Mouse (Mus musculus): Measurements from ENCODE around the gene Tecr. TPM values are rescaled to one million over a fixed set of nuclear protein-coding genes. Genes with fewer than 3 reads are reported as not detected.

Tecr gene
- total RNA-seq (2021) = 100 to 1,000 TPM; 431 to 564 TPM
- long read RNA-seq, experiment 1, transcript Tecr-203 (12 exons, 1,120 nt) = minor isoform, 17 of 922 reads
- long read RNA-seq, experiment 1, transcript Tecr-201 (13 exons, 1,158 nt) = major isoform, 103 of 922 reads
- long read RNA-seq, experiment 1, partial matches to known transcripts = 678 of 922 reads
- long read RNA-seq, experiment 1, other reads (novel, unspliced or antisense) = 116 of 922 reads
- long read RNA-seq, experiment 2, transcript Tecr-203 (12 exons, 1,120 nt) = minor isoform, 33 of 774 reads
- long read RNA-seq, experiment 2, transcript Tecr-201 (13 exons, 1,158 nt) = major isoform, 151 of 774 reads
- long read RNA-seq, experiment 2, transcript Tecr-205 (8 exons, 878 nt) = minor isoform, 7 of 774 reads
- long read RNA-seq, experiment 2, partial matches to known transcripts = 485 of 774 reads
- long read RNA-seq, experiment 2, other reads (novel, unspliced or antisense) = 95 of 774 reads

DNA sequence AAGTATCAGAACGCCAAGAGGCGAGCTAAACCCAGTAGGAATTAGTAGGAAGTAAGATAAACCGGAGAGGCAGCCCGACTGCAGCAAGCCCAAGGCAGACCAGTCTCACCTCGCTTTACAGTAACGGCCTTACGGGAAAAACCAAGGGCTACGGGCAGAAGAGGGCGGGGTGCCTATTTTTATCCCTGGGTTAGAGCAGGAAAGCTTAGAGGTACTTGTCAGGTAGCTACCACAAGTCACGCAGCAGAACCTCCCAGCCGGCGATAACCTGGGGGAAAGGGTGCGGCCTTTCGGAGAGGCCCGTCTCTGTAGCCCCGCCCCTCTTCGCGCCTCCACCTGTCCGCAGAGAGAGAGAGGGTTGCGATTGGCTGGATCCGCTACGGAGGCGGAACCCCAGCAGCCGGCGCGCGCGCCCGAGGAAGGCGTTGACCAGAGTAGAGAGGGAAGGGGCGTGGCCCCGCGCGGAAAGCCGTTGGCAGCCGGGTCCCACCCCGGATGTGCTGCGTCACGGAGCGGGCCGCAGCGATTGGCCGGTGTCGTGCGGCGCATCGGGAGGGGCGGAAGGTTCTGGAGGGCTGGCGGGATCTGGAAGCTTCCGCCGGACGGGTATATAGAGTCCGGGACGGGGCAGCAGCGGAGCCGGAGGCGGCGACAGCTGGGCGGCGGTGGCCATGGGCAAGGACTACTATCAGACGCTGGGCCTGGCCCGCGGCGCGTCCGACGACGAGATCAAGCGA is at the start of gene Tecr, which contains the start of gene Dnajb1:
Gene Tecr, minus strand, starts transcription at position 311 of the 737 bp plus-strand sequence.
Gene Dnajb1, plus strand, starts transcription at position 533 of the 737 bp plus-strand sequence.
- DNase-seq = peak; percentile 99
- intact Hi-C loops (cut with DNase I) = loop anchor here (5.0 kb wide), 1 partner anchor 41 kb away; the partner anchor contains the start of gene Ndufb7

DNA sequence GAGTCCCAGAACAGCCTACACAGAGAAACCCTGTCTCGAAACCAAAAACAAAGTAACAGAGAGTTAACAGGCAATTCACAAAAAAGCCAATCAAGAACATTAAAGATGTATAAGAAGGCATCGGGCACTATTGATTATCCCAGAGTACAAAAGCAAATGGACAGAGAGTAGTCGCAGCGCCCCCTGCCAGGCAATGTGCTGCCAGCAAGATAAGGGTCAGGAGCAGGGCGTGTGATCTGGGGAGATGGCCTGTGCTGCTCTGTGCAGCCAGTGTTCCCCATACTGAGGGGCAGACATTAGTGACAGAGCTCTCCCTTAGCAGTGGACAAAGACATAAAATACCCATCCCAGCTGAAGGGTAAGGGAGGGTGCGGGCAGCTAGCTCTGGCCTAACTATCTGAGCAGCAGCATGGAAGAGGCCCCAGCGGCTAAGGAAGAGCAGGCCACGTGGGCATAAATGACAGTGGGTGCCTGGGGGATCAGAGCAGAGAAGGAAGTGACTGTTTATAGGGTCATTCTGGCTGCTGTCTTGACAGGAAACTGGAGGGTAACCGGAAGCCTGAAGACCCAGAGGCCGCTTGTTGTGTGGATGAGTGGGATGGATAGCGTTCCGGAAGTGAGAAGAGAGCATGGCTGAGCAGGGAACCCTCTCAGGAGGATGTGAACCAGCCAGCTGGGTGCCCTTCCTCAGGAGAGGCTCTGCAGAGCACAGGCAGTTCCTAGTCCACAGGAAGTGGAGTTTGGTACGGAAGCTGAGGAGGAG is 48.9 kb upstream of the Tecr start:
- intact Hi-C loops (cut with DNase I) = no loop called here
- DNase-seq = peak in 1 of 2 experiments; percentile 13

DNA sequence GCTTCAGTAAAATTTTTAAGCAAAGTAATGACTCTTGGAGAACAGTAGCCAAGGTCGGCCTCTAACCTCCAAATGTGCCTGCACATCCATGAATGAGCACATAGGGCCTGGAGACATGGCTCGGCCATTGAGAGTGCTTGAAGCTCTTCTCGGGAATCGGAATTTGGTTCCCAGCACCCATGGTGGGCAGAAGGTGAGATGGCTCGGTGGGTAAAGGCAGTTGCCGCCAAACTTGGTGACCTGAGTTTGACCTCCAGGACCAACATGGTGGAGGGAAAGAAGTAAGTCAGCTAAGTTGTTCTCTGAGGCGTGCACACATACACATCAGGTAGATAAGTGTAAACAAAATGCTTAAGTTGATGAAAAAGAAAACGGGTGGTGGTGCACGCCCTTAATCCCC is 48.3 kb upstream of the Tecr start:
- intact Hi-C loops (cut with DNase I) = no loop called here
- DNase-seq = no peak

DNA sequence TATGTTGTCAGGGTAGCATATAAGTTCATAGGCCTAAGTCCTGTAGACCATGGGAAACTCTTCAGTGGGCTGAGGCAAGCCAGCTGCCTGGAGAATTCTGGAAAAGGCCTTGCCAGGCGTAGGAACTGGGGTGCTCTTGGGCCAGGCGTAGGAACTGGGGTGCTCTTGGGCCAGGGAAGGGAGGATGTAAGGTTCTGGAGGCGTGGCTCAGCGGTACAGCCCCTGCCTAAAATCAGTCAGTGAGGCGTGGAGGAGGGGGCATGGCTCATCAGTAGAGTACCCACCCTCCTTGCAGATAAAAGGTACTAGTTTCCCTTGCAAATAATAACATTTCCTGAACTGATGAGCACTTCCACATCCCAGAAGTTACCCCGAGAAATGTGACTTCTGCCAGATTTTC is 47.0 kb upstream of the Tecr start:
- intact Hi-C loops (cut with DNase I) = no loop called here
- no peak for DNase-seq

DNA sequence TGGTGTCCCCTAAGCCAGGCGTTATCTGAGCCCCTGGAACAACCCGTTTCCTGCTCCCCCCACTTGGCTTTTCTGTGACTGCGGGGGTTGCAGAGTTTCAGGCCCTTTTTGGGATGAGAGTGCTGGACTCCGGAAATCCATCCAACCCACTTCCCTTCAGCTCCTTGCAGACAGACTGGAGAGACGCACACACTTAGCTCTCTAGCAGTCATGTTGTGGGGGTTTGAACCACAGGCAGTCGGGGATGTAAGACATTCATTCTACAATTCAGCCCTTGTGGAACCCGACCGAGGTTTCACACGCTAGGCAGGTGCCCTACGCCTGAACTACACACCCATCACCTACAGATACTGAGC is 45.9 kb upstream of the Tecr start:
- intact Hi-C loops (cut with DNase I) = no loop called here
- DNase-seq = no peak

DNA sequence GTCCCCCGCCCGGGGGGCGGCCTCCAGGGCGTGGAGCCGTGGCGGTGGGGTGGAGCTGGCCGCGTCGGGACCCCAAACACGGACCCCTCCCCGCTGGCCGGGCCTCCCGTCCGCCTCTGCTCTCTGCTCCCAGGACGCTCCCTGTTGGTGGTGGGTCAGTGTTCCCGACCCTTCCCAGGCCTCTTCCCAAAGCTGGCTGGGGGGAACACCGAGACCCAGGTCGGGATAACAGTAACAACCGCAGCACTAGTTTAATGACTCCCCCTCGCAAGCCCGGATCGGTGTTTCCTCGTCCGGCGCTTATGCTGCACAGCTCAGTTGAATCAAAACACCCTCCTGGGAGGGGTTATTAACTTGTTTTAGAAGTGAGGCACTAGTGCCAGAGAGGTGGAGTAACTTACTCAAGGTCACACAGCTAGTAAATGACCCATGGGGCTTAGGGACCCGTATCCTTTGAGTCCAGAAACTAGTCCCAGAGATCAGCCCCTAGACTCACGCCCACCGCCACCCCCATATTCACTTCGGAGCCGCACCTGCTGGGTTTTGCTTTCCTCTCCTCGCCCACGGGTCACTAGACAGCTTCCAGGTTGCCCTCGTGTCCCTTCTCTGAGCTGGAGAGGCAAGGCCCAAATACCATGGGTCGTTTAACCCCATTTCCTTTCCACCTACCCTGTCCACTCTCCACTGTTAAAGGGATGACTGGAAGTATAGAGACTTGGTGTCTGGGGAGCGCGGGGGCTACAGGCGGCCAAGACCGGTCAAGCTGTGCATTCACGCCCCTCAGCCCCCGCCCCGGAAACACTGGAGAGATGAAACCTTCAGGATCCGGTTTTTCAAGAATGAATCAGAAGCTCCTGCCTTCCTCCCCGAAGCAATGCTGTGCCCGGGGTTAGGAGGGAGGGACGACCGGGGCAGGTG is 45.2 kb upstream of the Tecr start:
- intact Hi-C loops (cut with DNase I) = no loop called here
- DNase-seq = peak in 1 of 2 experiments; percentile 15

DNA sequence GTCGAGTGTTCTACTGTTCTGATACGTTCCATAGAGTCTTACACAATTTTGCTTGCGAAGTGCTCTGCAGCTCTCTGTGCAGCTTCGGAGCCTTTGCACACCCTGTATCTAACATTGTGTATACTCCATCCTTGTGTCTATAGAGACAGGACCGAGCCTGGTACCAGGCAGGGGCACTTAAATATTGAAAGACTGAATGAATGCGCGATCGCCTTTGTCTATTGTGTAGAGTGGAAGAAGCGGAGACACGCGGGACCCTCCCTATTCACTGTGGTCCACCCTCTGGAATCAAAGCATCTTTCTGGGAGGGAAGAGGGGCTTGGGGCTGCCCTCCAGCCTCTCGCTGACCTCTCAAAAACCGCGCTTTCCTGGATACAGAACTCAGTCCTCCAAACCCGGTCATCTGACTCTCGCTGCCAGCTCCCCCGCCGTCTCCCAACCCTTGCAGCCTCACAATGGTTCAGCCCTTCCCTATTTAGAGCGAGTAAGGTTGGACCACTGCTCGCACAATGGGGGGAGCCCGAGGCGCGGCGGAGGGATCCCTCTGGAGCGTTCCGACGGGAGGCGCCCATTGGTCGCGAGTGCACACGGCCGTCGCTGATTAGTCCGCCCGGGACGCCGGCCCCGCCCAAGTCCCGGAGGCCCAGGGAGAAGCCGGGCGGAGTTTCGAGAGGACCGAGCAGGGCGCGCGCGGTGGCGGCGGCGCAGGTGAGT is 44.4 kb upstream of the Tecr start, which contains the start of gene Gipc1:
Gene Gipc1, plus strand, starts transcription at position 648 of the 714 bp plus-strand sequence.
- intact Hi-C loops (cut with DNase I) = no loop called here
- DNase-seq = peak; percentile 86 to 95

DNA sequence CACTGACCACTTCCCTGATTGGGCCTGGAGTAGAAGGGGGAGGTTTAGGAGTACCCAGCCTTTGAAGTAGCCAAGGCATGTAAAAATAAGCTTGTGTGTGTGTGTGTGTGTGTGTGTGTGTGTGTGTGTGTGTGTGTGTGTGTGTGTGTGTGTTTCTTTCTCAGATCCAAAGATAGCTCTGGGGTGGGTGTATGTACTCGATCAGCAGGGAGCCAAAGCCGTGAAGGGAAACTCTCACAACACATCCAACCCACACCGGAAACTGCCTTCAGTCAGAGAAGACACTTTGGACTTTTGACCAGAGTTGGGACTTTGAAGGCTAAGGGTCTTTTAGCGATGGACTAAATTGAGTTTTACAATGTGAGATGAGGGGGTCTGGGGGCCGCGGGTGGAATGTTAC is 41.9 kb upstream of the Tecr start:
- intact Hi-C loops (cut with DNase I) = no loop called here
- DNase-seq = no peak

DNA sequence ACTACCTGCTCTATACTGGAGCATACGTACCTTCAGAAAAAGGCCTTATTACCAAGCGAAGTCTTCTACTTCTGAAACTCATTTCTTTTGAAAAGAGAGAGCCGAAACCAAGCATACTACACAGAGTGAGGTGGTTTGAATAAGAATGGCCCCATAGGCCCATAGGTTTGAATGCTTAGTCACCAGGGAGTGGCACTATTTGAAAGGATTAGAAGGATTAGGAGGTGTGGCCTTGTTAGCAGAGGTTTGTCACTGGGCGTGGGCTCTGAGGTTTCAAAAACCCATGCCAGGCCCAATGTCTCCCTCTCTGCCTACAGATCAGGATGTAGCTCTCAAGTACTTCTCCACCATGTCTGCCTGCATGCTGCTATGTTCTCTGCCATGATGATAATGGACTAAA is 40.3 kb upstream of the Tecr start:
- DNase-seq = no peak
- intact Hi-C loops (cut with DNase I) = no loop called here

DNA sequence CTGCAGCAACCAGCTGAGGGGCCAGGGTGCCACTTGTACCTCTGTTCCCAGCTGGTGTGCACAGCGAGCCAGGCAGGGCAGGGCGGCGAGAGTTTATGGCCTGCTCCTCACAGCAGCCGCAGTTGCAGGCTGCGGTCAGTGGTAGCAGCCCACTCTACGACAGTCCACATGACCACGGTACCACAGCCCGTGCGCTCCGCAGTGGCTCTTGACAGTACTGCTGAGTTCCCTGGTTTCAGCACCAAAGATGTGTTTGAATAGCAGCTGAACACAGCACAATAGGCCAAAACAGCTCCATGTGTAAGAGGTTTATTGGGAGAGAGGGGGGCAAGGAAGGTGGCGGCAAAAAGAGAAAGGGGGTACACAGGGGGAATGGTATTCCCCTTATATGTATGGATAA is 39.7 kb upstream of the Tecr start:
- no peak for DNase-seq
- intact Hi-C loops (cut with DNase I) = no loop called here

DNA sequence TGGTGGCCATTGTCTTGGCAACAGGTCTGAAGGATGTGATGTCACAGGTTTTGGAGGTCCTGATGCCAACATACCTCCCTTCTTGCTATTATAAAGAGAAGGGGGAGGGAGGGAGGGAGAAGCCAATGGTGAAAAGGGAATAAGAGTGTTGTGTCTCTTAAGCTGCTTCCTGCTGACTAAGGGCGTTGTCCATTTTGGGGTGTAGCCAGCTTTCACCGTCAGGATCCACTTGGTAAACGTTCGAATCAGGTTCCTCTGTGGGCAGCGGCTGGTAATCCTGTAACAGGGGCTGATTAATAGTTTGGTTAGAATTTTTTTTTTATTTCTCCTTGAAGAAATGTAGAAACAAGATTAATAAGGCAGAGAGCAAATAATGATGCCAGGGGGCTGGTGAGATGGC is 31.9 kb upstream of the Tecr start:
- intact Hi-C loops (cut with DNase I) = no loop called here
- no peak for DNase-seq

DNA sequence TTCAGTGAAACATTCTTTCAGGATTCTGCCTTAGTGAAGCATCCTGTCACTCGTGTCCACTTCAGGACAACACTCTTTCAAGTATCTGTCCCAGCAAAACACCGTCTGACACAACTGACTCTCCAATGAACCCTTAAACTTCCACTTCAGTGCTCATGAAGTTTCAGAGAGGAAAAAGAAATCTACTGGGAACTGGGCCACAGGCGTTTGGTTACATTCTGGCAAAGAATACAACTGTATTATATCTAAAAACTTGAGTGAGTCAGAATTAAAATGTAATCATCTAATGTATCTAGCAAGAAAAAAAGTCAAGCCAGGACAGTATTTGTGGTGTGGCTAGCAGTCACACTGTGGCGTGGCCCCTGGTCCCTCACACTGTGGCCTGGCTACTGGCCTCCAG is 31.1 kb upstream of the Tecr start:
- intact Hi-C loops (cut with DNase I) = no loop called here
- DNase-seq = no peak

DNA sequence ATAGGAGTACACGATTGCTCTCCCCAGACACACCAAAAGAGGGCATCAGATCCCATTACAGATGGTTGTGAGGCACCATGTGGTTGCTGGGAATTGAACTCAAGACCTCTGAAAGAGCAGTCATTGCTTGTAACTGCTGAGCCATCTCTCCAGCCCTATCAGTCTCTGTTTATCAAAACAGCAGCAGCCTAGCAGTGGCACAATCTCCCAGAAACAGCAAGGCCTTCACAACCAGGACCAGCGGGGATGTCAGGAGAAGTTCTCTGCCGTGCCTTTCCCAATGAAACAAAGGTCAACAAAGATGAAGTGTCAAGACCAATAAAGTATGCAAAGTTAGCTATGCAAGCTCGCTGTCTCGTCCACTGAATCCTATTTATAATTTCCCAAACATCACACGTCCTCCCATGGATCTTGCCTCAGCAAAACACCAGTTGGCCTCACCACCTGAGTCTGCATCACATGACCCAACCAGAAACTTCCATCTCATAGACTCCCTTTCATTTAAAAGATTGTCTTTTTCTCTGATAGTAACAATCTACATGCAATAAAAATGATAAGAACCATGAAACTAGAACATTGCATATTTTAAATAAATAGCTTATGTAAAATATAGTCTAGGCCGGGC is 24.4 kb upstream of the Tecr start:
- intact Hi-C loops (cut with DNase I) = no loop called here
- no peak for DNase-seq

DNA sequence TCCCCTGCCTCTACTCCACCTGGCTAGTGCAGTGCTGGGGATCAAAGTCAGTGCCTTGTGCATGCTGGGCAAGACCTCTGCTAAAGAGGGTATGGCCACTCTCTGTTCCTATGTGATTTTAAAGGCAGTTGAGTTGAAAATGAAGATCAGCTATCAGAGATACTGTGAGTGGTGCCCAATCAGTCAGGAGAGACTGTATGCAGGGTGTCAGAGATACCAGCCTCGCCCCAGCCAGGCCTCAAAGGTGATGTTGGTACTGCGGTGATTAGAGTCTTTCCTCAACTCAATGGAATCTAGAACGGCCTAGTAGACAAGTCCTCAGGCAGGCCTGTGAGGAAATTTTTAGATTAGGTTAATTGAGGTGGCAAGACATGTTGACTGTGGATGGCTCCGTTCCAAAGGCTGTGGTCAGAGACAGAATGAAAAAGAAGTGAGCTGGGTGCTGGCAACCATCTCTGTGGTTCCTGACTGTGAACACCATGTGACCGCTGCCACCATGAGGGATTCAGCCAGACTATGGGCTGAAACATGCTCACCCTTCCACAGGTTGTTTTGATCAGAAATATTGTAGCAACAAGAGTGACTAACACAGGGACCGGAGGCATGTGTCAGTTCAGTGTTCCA is 18.0 kb upstream of the Tecr start:
- no peak for DNase-seq
- intact Hi-C loops (cut with DNase I) = no loop called here

DNA sequence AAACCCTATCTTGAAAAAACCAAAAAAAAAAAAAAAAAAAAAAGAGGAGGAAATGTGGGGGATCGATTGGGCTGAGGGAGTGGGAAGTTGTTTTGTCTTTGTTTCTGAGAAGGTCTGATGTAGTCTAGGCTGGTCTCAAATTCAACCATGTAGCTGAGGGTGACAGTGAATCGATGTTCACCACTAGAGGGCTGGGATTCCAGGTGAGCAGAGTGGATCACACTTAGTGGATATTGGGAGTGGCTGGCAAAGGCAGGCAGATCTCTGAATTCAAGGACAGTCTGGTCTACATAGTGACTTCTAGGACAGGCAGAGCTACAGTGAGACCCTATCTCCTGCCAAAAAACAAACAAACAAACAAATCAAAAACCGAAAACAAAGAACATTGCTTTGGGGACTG is 17.0 kb upstream of the Tecr start:
- intact Hi-C loops (cut with DNase I) = no loop called here
- DNase-seq = no peak

DNA sequence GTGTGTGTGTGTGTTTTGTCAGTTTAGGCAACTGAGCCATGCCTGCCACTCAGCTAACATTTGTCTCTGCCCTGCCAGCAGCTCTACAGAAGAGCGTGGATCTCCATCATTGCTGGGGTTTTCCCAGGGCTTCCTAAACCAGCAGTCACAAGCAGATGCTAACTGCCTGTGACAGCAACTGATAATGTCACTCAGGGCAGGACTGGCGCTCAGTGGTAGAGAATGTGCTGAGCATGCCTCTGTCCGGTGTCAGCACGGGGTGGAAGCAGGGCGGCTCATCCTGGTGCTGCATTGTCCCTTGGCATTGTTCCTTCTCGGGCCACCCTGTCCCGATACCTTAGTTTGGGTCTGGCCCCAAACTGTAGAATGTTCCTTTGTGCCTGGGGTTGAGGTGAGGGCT is 15.8 kb upstream of the Tecr start:
- intact Hi-C loops (cut with DNase I) = no loop called here
- DNase-seq = no peak

DNA sequence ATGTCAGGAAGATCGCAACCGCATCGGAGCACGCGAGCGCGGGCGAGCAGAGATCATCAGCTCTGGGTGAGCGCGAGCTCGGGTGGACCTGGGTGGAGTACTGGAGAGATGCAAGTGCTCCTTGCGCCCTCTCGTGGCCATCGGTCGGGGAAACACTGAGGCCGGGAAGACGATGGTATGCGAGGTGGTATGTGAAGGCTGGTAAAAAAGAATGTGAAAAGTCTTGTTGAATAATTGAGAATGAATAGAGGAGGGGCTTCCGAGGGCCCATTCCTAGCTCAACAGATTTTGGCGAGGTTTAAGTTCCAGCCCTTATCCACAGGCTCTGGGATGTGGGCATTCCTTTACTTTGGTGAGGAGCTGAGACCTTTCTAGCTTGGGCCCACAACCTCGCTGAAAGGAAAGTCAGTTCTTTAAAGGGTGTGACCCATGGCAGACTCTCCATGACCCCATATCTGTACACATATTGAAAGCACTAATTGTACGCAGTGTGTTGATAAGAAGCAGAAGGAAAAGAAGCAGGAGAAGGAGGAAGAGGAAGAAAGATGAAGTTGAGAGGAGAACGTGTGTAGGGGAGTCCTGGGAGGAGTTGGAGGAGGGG is 14.7 kb upstream of the Tecr start:
- intact Hi-C loops (cut with DNase I) = no loop called here
- DNase-seq = peak; percentile 76 to 80

Measured in gastrocnemius, postnatal 36 days (tissue).